Mouse (Mus musculus): ENCODE data around the gene Grip1.

DNA sequence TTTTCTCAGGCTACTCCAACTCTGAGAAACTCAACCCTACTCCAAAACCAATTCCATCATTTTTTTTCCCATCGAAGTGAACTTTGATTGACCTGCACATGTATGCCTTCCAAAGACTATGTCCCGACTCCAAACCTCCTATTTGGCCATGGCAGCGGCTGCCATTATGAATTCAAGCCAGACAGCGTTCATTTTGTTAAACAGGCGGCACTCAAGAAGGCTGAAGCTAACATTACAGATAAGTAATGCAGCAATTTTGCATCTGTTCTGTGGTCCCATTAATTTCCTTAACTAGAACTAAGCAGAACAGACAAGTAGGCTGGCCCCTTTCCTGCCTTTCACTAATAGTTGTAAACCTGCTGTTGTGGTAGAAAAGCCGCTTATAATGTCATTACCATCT, 577.3 kb downstream of the Grip1 start:
- no peak for TF ChIP-seq CTCF (IDR thresholded peaks at IDR 0.05; ENCODE audit: low read depth)
- TF ChIP-seq EP300 (IDR thresholded peaks at IDR 0.05; ENCODE audit: low read depth) = no peak

All from heart, postnatal 0 days (tissue).